Mouse (Mus musculus): ENCODE measurements around the gene Krtap29-1. TPM values are rescaled to one million over a fixed set of nuclear protein-coding genes. Genes with fewer than 3 reads are reported as not detected.

Krtap29-1 gene
- polyA plus RNA-seq (2021; fragmentation: Nextera tagmentation): not detected in 2 replicates
- long read RNA-seq, experiment 1: 0 reads
- long read RNA-seq, experiment 2: 0 reads

GRCm38 (mm10) chr11:99978953-99979352 is at the start of gene Krtap29-1:
Krtap29-1 (minus strand) TSS chr11:99979053.

GRCm38 (mm10) chr11:100016112-100016511 is 37.3 kb upstream of the Krtap29-1 start, which contains the start of gene Krt33a:
Krt33a (minus strand) TSS chr11:100016212.

GRCm38 (mm10) chr11:99993620-99994383 is 14.9 kb upstream of the Krtap29-1 start, which contains the start of gene Krtap17-1:
Krtap17-1 (minus strand) TSS chr11:99993994.

GRCm38 (mm10) chr11:99986180-99986647 is 7.4 kb upstream of the Krtap29-1 start, which contains the start of gene Krtap16-1:
Krtap16-1 (minus strand) TSS chr11:99986597.

GRCm38 (mm10) chr11:99948175-99948574 is 30.7 kb downstream of the Krtap29-1 start, which contains the start of gene Krtap9-5:
Krtap9-5 (plus strand) TSS chr11:99948475.

GRCm38 (mm10) chr11:99935991-99936390 is 42.9 kb downstream of the Krtap29-1 start, which contains the start of gene Krtap31-2:
Krtap31-2 (plus strand) TSS chr11:99936291.

Other genes with a start within 250 kb of the Krtap29-1 start
- not detected in 2 replicates for gene Gm14180, start 244.8 kb downstream of the Krtap29-1 start, polyA plus RNA-seq (2021; fragmentation: Nextera tagmentation)
- gene Gm11595, start 206.1 kb downstream of the Krtap29-1 start, polyA plus RNA-seq (2021; fragmentation: Nextera tagmentation): not detected in 2 replicates
- gene Krtap4-8, start 198.3 kb downstream of the Krtap29-1 start, polyA plus RNA-seq (2021; fragmentation: Nextera tagmentation): not detected in 2 replicates
- not detected in 2 replicates for gene Krtap4-9, start 193.9 kb downstream of the Krtap29-1 start, polyA plus RNA-seq (2021; fragmentation: Nextera tagmentation)
- gene Gm11596, start 185.6 kb downstream of the Krtap29-1 start, polyA plus RNA-seq (2021; fragmentation: Nextera tagmentation): not detected in 2 replicates
- not detected in 2 replicates for gene Gm11569, start 180.1 kb downstream of the Krtap29-1 start, polyA plus RNA-seq (2021; fragmentation: Nextera tagmentation)
- not detected in 2 replicates for gene Gm11554, start 174.6 kb downstream of the Krtap29-1 start, polyA plus RNA-seq (2021; fragmentation: Nextera tagmentation)
- not detected in 2 replicates for gene Krtap4-13, start 169.2 kb downstream of the Krtap29-1 start, polyA plus RNA-seq (2021; fragmentation: Nextera tagmentation)
- not detected in 2 replicates for gene Gm11564, start 163.4 kb downstream of the Krtap29-1 start, polyA plus RNA-seq (2021; fragmentation: Nextera tagmentation)
- gene 2300003K06Rik, start 141.0 kb downstream of the Krtap29-1 start, polyA plus RNA-seq (2021; fragmentation: Nextera tagmentation): not detected in 2 replicates
- not detected in 2 replicates for gene Krtap4-16, start 127.4 kb downstream of the Krtap29-1 start, polyA plus RNA-seq (2021; fragmentation: Nextera tagmentation)
- gene Gm11568, start 121.1 kb downstream of the Krtap29-1 start, polyA plus RNA-seq (2021; fragmentation: Nextera tagmentation): not detected in 2 replicates
- not detected in 2 replicates for gene Gm11559, start 114.6 kb downstream of the Krtap29-1 start, polyA plus RNA-seq (2021; fragmentation: Nextera tagmentation)
- gene Krtap9-1, start 105.7 kb downstream of the Krtap29-1 start, polyA plus RNA-seq (2021; fragmentation: Nextera tagmentation): not detected in 2 replicates
- not detected in 2 replicates for gene Gm11567, start 99.9 kb downstream of the Krtap29-1 start, polyA plus RNA-seq (2021; fragmentation: Nextera tagmentation)
- gene Krtap31-1, start 71.1 kb downstream of the Krtap29-1 start, polyA plus RNA-seq (2021; fragmentation: Nextera tagmentation): not detected in 2 replicates
- gene Gm11565, start 64.3 kb downstream of the Krtap29-1 start, polyA plus RNA-seq (2021; fragmentation: Nextera tagmentation): not detected in 2 replicates
- gene Krtap31-2, start 42.8 kb downstream of the Krtap29-1 start, polyA plus RNA-seq (2021; fragmentation: Nextera tagmentation): not detected in 2 replicates
- gene Krtap9-5, start 30.6 kb downstream of the Krtap29-1 start, polyA plus RNA-seq (2021; fragmentation: Nextera tagmentation): not detected in 2 replicates
- not detected in 2 replicates for gene Krtap16-1, start 7.5 kb upstream of the Krtap29-1 start, polyA plus RNA-seq (2021; fragmentation: Nextera tagmentation)
- not detected in 2 replicates for gene Krtap17-1, start 14.9 kb upstream of the Krtap29-1 start, polyA plus RNA-seq (2021; fragmentation: Nextera tagmentation)
- gene Krt33a, start 37.2 kb upstream of the Krtap29-1 start, polyA plus RNA-seq (2021; fragmentation: Nextera tagmentation): not detected in 2 replicates
- gene Krt33b, start 50.8 kb upstream of the Krtap29-1 start, polyA plus RNA-seq (2021; fragmentation: Nextera tagmentation): not detected in 2 replicates
- gene Krt34, start 62.5 kb upstream of the Krtap29-1 start, polyA plus RNA-seq (2021; fragmentation: Nextera tagmentation): not detected in 2 replicates
- 0.16 TPM in 1 of 2 replicates, not detected in the other for gene Krt31, start 71.5 kb upstream of the Krtap29-1 start, polyA plus RNA-seq (2021; fragmentation: Nextera tagmentation)
- not detected in 2 replicates for gene Krt32, start 109.2 kb upstream of the Krtap29-1 start, polyA plus RNA-seq (2021; fragmentation: Nextera tagmentation)
- gene Krt35, start 117.2 kb upstream of the Krtap29-1 start, polyA plus RNA-seq (2021; fragmentation: Nextera tagmentation): not detected in 2 replicates
- gene Krt36, start 126.6 kb upstream of the Krtap29-1 start, polyA plus RNA-seq (2021; fragmentation: Nextera tagmentation): not detected in 2 replicates
- not detected in 2 replicates for gene Krt13, start 142.5 kb upstream of the Krtap29-1 start, polyA plus RNA-seq (2021; fragmentation: Nextera tagmentation)
- 0.11 and 0.40 TPM in 2 replicates for gene Krt15, start 156.9 kb upstream of the Krtap29-1 start, polyA plus RNA-seq (2021; fragmentation: Nextera tagmentation)
- not detected in 2 replicates for gene Krt19, start 169.6 kb upstream of the Krtap29-1 start, polyA plus RNA-seq (2021; fragmentation: Nextera tagmentation)
- gene Krt9, start 214.2 kb upstream of the Krtap29-1 start, polyA plus RNA-seq (2021; fragmentation: Nextera tagmentation): 0.22 and 0.24 TPM in 2 replicates
- not detected in 2 replicates for gene Krt14, start 228.5 kb upstream of the Krtap29-1 start, polyA plus RNA-seq (2021; fragmentation: Nextera tagmentation)